Mouse (Mus musculus) urinary bladder, adult 18-20 months (tissue): ENCODE results near the gene Anpep.
"Not testable (repeated sequence)": the region's sequence is repeated elsewhere in the genome, so short reads cannot be mapped to it uniquely, and the experiment has no call there.

Experiments
- DNase-seq, 2 experiments: peaks; one replicate each; pipeline ENCODE4 v3.0.0; 2022; ENCODE audit warnings: low spot score in 2 of 2, mixed read lengths in 2 of 2

The Anpep gene

DNA sequence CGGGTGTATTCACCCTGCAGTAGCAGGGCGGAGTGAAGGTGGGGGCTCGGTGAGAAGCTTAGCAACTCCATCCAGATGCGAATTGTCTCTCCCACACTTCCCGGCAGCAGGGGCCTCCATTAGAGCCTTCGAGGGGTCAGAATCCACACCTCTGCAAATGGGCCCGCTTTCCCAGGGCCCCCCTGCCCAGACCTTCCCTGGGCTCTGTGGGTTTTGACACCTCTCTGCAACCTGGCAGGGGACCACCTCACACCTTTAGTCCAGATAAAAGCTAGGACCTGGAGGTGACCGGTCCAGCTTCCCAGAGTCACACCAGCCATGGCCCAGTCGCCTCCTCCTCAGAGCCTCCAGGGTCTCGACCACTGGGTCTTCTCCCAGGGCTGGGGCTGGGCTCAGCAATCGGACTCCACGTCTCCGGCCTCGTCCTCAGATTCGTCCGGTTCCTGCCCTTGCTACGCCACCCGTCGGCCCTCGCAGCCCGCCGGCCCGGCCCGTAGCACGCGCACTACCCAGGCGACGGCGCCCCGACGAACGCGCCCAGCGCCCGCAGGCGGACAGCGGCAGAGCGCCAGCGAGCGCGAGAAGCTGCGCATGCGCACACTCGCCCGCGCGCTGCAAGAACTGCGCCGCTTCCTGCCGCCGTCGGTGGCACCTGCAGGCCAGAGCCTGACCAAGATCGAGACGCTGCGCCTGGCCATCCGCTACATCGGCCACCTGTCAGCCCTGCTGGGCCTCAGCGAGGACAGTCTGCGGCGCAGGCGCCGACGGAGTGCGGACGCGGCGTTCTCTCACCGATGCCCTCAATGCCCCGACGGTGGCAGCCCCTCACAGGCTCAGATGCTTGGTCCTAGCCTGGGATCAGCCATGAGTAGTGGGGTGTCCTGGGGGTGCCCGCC is 50.0 kb downstream of the Anpep start, which contains the start of gene Mesp2:
Mesp2 (plus strand) TSS at position 117 of the 896 bp plus-strand sequence.
- DNase-seq = peak; percentile 51 to 57

DNA sequence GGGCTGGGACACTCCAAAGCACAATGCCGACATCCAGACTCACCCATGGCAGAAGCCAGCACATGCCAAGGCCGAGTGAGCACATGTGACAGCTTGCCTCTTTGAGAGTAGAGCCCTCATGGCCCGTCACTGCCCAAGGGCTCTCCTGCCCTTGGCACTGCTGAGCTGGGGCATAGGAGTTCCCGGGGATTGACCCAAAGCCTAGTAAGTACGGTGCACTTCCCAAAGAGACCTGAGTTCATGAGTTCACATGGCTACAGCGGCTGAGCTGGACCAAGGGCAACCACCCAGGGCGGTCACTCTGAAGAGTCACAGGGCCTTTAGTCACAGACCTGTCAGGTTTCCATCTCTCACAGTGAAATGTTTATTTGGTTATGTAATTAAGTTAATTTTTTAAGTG is 52.3 kb downstream of the Anpep start:
- no peak for DNase-seq

DNA sequence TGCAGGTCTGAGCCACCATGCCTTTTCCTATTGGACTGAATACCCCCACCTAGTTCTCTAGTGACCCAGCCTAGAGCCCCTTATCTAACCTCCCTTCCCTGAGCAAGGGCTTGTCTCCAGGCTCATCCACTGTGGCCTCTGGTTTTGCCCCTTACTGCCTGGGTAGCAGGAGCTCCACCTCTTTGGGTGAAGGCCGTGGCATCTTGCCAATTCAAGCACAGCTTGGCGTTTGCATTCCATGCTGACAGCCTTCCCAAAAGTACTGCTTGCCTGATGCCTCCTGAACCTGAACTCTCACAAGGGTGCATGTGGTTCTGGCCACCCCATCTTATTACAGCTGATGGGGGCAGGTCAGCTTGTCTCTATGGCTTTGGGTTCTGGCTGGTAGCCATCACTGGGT is 57.0 kb downstream of the Anpep start:
- no peak for DNase-seq

DNA sequence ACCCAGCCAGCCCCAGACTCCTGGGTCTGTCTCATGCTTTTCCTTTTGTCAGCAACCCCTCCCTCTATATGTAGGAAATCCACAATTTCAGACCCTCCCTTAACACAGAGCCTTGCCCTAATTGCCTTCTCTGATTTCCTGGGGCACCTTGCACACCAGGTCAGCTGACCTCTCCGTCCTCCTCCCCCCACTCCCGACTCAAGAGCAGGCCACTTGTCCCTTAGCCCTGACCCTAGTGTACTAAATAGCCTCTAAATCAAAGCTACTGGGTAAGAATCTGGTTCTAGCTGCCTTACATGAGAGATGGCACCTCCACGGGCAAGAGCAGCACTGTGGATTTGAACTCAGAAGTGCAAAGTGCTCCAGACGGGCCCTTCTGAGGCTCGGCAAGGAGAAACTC is 58.8 kb downstream of the Anpep start:
- DNase-seq = no peak

DNA sequence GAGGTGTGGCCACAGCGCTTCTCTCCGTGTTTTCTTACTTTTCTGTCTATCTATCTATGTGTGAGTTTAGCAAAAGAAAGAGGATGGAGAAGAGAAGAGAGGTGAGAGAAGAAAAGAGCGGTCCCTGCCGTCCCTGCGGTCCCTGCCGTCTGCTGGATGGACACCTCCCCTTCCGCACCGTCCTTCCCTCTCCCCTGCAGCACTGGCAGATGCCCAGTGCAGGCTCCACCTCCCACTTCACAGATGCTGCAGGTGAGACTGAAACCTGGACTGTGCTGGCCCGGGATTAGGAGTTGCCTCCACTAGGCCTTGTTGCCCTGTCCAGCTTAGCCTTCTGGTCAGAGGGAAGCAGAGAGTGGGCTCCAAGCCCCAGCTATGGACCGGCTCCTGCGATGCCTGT is 59.5 kb downstream of the Anpep start:
- no peak for DNase-seq

DNA sequence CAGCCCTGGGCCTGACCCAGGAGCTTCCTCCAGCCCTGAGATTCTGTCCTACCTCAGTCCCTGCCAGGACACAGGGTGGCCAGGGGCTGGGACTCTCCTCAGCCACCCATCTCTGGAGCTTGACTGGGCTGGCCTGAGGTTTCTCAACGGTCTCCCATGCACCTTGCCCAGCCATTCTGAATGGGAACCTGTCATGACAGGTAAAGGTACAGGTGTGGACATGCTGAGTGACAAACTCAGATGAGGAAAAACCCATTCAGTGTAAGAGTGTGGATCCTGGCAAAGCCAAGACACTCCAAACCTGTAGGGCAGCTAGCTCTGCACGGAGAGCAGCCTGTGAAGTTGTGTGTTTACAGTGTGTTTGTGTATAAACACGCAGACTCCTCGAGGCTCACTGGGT is 60.5 kb downstream of the Anpep start:
- peak in 1 of 2 experiments; percentile 47 for DNase-seq

DNA sequence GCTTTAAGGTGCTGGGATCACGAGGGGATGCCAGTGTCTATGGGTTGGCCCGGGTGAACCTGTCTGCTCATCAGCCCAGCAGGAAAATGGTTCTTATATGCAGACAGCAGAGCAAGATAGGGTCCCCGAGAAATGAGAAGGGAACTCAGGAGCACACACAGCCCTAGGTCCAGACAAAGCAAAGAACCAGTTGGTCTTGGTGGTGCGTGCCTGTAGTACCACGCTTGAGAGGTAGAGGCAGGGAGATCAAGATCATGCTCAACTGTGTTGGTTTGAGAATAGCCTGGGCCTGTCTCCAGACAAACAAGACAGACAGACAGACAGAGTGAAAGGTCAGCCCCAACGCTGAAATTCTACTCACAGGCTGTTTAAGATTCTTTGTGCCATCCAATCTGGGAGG is 61.4 kb downstream of the Anpep start:
- DNase-seq = no peak

DNA sequence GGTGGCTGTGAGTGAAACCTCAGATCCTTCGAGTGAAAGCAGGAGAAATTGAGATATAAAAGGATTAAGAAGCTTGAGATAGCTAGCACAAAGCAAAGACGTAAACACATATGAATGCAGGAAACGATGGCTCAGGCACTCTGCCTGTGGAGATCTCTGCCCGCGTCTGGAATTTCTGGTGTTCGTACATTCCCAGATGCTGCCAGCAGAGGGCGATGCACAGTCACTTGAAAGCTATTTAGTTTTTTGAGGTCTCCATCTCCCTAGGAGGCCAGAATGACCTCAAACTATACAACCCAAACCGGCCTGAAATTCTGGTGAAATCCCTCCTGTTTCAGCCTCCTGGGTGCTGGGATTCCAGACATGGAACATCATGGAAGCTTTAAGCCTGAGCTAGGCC is 61.8 kb downstream of the Anpep start:
- peak; percentile 54 to 69 for DNase-seq

DNA sequence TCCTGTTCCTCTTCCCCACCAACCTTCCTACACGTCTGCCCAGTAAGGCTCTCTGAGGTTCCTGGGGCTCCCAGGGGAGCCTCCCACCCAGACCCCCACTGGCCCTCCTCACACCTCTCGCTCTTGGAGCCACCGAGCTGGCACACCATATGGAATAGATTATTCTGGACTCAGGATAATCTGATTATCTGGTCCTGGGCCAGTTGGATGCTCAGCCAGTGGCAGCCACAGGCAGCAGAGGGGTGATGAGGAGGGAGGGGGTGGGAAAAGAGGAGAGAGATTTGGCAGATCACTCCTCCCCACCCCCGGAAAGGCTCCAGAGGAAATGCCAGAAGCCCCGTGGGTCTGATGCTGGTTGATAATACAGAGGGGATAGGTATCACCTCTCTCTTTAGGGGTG is 62.3 kb downstream of the Anpep start:
- DNase-seq = no peak

DNA sequence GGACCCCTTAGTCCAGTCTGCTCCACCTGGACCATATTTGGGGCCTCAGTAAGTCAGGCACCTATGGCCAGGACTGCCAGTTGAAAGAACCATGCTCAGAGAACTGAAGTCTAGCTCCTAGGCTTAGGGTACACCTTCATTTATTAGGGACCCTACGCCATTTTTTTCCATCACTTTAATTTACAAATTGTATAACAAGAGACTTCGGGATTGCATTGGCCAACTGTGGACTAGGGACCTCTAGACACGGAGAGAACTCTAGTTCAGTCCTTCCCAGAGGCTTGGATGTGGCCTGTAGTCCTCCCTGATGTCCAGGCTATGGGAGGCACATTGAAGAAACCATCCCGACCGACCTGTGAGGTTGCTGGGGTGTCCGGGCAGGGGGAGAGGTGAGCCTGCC is 67.2 kb downstream of the Anpep start, which contains the start of gene Mesp1:
Mesp1 (minus strand) TSS at position 101 of the 400 bp plus-strand sequence.
- no peak for DNase-seq

DNA sequence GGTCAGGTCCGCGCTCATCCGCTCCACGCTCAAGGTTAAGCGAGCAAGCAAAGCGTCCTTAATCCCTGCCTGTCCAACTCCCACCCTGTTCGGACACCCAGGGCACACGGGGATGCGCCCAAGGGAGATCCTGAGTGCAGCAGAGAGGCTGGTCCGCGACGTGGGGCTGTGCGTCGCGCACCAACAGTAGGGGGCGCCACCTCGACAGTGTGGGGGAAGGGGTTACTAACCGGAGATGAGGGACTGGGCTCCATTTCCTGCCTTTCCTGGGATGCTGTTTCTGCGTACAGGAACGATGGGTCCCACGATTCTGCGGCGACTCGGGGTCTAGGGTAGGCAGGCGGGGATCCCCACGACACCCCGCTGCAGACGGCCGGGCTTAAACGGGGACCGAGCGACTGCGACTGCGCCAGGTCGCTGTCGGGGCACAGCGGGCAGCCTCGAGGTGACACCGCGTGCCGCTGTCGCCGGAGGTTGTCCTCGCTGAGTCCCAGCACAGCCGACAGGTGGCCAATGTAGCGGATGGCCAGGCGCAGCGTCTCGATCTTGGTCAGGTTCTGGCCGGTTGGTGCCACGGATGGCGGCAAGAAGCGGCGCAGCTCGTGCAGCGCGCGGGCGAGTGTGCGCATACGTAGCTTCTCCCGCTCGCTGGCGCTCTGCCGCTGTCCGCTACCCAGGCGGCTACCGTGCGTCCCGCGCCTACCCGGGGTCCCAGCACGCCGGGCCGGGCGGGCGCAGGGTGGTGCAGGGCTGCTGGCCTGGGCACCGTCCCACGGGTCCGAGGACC is 68.0 kb downstream of the Anpep start:
- DNase-seq = peak in 1 of 2 experiments; percentile 39

DNA sequence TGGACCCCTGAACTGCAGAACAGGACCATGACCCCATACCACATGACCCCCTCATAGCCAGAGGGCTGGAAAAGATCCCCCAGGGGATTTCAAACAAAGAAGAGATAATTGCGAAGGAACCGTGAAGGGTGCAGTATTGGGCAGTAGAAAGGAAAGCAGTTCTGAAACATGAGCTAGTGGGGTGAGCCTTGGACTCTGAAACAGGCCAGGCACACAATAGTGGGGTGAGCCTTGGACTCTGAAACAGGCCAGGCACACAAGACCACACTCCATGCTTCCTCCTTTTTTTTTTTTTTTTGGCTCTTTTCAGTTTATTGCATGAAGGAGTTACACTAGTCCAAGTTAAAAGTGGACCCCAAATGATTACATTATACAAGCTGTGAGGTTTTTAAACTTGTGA is 71.0 kb downstream of the Anpep start:
- not testable (repeated sequence) for DNase-seq

DNA sequence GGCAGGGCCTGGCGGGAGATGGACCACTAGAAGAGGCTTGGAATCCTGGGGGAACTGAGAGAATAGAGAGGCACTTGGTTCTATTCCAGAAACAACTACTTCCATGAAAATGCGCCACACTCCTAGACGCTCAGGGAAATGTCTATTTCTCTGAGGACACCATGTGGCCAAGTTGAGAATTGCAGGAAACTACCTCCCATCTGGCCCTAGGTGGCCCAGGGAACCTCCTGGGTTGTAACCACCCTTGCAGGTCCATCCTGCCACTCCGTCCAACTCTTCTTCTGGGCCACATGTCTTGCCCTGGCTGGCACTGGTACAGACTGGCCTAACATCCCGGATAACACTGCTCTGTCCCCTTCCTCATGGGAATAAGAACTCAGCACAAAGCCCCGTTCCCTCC is 74.6 kb downstream of the Anpep start:
- DNase-seq = peak; percentile 18 to 55

DNA sequence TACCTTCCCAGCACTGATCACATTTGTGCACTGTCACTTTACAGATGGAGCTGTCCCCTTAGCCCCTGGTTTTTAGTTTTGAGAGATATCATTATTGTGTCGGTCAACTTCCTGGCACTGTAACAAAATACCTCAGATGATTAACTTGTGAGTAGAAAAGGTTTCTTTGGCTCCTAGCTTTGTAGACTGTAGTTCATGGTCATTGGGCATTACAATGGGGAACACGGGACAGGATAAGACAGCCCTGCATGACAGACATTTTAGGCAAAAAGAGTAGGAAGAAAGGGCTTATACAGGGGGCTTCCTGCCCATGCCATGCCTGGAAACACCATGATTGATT is 78.4 kb downstream of the Anpep start:
- DNase-seq = no peak

DNA sequence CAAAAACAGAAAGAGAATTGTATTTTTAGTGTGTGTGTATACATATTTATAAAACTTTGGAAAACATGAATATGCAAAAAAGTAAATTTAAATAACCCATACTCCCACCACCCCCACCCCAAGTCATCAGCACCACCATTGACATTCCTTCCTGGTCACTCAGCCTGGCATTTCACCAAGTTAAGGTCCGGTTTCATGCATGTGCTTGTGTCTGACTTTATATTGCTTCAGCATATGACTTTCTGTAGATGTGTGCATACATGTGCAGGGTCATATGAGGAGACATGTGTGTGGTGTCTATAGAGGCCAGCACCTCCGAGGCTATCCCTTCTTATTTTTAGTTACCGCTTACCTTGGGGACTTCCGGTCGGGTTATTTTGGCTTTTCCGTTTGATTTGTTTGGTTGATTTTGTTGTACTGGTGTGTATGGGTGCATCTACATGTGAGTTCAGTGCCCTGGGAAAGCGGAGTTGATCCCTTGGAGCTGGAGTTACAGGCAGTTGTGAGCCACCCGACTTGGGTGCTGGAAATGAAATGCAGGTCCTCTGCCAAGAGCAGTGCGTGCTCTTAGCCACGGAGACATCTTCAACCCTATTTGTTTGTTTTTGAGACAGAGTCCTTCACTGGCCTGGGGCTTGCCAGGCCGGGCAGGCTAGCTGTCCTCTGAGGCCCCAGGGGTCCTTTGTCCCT is 78.9 kb downstream of the Anpep start:
- DNase-seq = no peak

DNA sequence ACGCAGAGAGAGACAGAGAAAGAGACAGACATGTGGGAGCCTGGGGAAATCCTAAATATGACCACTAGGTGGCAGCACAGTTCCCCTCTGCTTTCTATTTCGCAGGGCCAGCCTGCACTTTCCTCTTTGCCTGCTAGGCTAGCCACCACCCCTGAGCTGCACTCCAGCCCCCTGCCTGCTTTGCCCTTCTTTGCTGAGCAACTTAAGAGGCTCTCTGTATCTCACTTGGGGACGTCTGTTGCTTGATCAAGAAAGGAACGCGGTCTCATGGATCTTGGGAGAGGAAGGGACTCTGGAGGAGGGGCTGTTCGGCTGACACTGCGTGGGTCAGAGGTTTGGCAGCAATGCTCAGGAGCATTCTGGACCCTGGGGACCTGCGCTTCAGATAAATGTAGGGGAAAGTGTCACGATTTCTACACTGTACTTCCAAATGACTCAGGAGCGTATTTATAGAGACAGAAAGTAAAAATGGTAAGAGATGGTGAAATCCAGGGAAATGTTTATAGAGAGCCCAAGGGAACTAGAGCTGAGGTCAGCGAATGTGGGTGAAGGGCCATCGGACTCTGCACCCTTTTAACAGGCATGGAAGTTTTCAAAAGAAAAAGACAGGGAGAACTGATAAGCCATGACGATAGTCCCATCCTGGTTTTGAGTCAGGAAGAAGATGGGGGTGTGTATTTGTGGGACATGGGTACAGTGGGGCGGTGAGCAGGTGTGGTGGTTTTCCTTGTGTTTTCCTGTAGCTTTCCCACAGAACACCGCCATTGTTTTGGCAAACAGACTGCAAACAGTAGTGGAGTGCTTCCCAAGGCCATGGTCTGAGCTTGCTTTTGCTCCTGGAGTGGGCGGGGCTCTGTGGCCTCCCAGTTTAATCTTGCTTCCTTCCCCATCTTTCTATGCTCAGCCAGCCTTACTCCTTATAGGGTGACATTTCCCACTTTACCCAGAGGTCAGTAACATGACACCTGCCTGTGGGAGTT is 79.9 kb downstream of the Anpep start:
- DNase-seq = peak; percentile 48 to 53
